Mouse (Mus musculus): Measurements from ENCODE around the gene Rbm20.

GRCm38 (mm10) chr19:53754421-53754830, 77.3 kb downstream of the Rbm20 start:
- TF ChIP-seq CHD2 (IDR thresholded peaks at IDR 0.05; ENCODE audit: low read depth, low read length) (no peak), ZC3H11A (IDR thresholded peaks at IDR 0.05; ENCODE audit: borderline replicate concordance, low read depth, low read length) (no peak)
